Mouse (Mus musculus) granulocyte monocyte progenitor cell, adult 5-6 weeks (primary cell): ENCODE measurements around the gene Ahsa1. TPM values are rescaled to one million over a fixed set of nuclear protein-coding genes. Genes with fewer than 3 reads are reported as not detected.
"Not testable (repeated sequence)": the region's sequence is repeated elsewhere in the genome, so short reads cannot be mapped to it uniquely, and the experiment has no call there.

Experiments
- ATAC-seq: replicated peaks from 2 replicates; pipeline ENCODE4 v1.8.0; 2016; ENCODE audit warnings: mild to moderate bottlenecking, moderate TSS enrichment, inconsistent platforms; ENCODE audit not compliant: poor library complexity, severe bottlenecking
- total RNA-seq, 2 experiments: library from RNA; stranded (forward) in 1 of 2; stranded (reverse) in 1 of 2; fragments of 200-712, 200-1000 nt in 1 of 2; fragments of >200 nt in 1 of 2; fragmentation: Nextera tagmentation in 1 of 2; gene quantifications; 2 replicates each; pipeline ENCODE4 v1.2.3; 2014 to 2017

Gene Ahsa1
- total RNA-seq (2014; fragmentation: Nextera tagmentation), result 174 and 185 TPM in 2 replicates
- 310 and 324 TPM in 2 replicates for total RNA-seq (2017)

DNA sequence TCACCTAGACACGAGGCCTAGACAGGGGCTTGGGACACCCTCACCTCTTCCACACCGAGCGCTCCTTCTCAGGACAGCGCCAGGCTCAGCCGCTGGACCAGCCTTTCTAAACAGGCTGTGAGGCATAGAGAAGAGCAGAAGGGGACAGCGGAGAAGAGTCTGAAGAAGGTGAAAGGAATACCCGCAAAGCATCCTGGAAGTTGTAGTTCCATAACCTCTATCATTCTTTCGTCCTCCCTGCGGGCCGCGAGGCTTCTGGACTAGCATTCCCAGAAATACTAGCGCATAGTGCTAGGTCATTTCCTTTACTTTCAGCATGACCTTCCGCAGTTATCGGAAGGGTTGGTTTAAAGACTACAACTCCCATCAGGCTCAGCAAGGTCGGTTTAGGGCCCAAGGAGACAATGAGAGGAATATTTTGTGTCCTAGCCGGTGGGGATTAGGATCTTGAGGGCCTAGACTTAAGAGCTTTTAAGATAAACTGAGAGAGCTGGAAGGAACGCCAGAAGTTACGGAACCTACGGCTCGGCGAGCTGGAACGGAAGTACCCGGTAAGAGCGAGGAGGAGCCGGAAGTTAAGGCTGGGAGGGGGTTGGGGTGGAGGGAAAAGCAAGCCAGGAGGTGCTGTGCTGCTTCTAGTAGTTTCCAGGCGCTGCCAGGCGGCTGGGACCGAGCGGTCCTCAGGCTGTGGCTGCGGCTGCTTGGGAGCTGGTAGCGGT lies at the start of gene Ahsa1, which contains the start of gene Vipas39:
TSS of gene Ahsa1 (plus strand) at position 372 of the 719 bp plus-strand sequence.
TSS of gene Vipas39 (minus strand) at position 149 of the 719 bp plus-strand sequence.
- peak; percentile 88 for ATAC-seq

DNA sequence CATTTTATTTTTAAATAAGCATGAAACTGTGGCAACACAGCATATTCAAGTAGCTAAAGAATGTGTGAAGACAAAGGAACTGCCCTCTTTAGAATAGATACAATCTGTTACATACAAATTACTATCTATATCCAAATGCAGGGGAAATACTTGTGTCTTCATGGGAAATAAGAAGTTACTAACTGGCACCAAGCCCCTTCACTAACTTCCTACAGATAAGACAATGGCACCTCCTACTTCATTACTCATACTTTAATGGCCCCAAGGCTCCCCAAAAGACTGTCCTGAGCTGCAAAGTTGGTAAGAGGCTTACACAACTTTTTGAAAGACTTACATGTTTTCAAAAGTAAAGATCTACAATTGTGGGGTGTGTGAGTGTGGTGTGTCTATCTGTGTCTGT lies 48.7 kb upstream of the Ahsa1 start:
- no peak for ATAC-seq

- ATAC-seq, result no peak
Measured at GRCm38 (mm10) chr12:87219362-87219761, 46.9 kb upstream of the Ahsa1 start.

- 0 out of 2 replicates have a peak, but pooled peaks have one; percentile 35 for ATAC-seq
Measured at GRCm38 (mm10) chr12:87224950-87225349, 41.3 kb upstream of the Ahsa1 start.

- ATAC-seq, result no peak; the same call in 1 of the 2 replicates
Measured at GRCm38 (mm10) chr12:87226801-87227200, 39.5 kb upstream of the Ahsa1 start.

GRCm38 (mm10) chr12:87229633-87230032 lies 36.6 kb upstream of the Ahsa1 start:
- ATAC-seq, result peak; percentile 52; the same call in 1 of the 2 replicates

DNA sequence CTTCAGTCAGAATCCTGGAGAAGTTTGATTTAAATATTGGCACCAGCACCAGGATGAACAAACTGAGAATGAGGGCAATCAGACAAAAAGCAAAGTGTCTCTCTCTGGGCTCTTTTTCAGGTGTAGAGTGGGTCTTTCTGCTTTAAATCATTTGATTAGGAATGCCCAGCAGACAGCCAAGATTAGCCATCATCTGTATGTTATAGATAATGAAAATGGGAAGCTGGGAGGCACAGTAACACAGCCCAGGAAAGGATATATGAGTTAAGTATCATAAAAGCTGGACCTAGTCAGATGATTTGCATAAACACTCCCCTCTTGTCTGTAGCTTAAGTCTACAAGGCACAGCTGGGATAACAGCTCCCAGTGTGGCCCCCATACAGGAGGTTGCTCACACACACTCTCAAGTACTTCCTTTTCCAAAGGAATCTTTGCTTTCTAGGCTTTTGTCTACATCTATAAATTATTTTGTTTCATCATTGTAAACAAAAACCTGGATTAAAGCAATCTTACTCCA lies 35.8 kb upstream of the Ahsa1 start:
- ATAC-seq, result no peak; the same call in 1 of the 2 replicates

- peak; percentile 86 for ATAC-seq
Measured at GRCm38 (mm10) chr12:87236882-87237483, 29.3 kb upstream of the Ahsa1 start.

GRCm38 (mm10) chr12:87238632-87239031 lies 27.6 kb upstream of the Ahsa1 start, which contains the start of gene Noxred1:
Gene Noxred1, minus strand, starts transcription at chr12:87238732.
- no peak for ATAC-seq

GRCm38 (mm10) chr12:87250161-87250560 lies 16.1 kb upstream of the Ahsa1 start:
- no peak for ATAC-seq

DNA sequence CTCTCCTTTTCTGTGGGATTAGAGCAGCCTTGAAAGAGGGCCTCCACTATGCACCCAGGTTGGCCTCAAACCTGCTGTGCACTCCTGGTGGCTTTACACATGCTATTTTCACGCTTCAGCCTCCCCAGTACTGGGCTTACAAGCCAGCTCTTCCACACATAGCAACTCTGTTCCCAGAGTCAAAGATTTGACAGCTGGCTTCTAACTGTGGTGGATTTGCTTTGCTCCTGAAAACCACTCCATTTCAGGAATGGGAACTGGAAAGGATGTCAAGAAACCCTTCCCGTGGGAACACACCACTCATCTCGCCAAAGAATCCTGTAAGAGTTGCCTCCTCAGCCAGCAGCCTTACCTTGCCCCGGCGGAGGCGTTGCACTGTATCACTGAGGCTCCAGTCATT lies 12.4 kb upstream of the Ahsa1 start:
- ATAC-seq, result no peak

GRCm38 (mm10) chr12:87256629-87257028 lies 9.7 kb upstream of the Ahsa1 start:
- ATAC-seq, result no peak

DNA sequence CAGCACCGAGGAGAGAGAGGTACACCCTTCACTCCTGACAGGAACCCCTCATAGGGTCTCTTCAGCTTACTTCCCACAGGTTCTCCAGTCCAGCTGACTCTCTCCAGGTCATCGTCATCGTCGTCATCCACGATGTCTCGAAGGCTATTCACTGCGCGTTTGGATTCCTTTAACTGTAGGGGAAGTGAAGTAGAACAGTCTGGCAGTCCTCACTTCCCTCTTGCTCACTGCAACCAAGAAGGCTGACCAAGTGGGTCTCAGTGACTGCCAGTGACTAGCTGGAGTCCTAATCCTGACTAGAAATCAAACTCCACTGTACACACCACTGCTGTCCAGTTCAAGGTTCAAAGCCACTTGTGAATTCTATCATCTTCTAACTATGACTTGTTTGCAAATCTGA lies 5.7 kb upstream of the Ahsa1 start:
- peak; percentile 62 for ATAC-seq

GRCm38 (mm10) chr12:87265444-87265843 lies 835 bp upstream of the Ahsa1 start:
- ATAC-seq, result no peak

- ATAC-seq, result peak; percentile 31
Measured at GRCm38 (mm10) chr12:87266827-87267603, 736 bp downstream of the Ahsa1 start.

- no peak for ATAC-seq
Measured at GRCm38 (mm10) chr12:87267682-87268081, 1.4 kb downstream of the Ahsa1 start.

GRCm38 (mm10) chr12:87274853-87275831 lies 8.9 kb downstream of the Ahsa1 start:
- ATAC-seq, result peak; percentile 48

GRCm38 (mm10) chr12:87277251-87277650 lies 11.0 kb downstream of the Ahsa1 start:
- not testable (repeated sequence) for ATAC-seq

- ATAC-seq, result no peak
Measured at GRCm38 (mm10) chr12:87278118-87278730, 11.9 kb downstream of the Ahsa1 start.
